Mouse (Mus musculus): ENCODE results near the gene Dock2. TPM values are rescaled to one million over a fixed set of nuclear protein-coding genes. Genes with fewer than 3 reads are reported as not detected.

The Dock2 gene
- total RNA-seq, 2 experiments from 2014 or later: 2.5 to 4.1 TPM

DNA sequence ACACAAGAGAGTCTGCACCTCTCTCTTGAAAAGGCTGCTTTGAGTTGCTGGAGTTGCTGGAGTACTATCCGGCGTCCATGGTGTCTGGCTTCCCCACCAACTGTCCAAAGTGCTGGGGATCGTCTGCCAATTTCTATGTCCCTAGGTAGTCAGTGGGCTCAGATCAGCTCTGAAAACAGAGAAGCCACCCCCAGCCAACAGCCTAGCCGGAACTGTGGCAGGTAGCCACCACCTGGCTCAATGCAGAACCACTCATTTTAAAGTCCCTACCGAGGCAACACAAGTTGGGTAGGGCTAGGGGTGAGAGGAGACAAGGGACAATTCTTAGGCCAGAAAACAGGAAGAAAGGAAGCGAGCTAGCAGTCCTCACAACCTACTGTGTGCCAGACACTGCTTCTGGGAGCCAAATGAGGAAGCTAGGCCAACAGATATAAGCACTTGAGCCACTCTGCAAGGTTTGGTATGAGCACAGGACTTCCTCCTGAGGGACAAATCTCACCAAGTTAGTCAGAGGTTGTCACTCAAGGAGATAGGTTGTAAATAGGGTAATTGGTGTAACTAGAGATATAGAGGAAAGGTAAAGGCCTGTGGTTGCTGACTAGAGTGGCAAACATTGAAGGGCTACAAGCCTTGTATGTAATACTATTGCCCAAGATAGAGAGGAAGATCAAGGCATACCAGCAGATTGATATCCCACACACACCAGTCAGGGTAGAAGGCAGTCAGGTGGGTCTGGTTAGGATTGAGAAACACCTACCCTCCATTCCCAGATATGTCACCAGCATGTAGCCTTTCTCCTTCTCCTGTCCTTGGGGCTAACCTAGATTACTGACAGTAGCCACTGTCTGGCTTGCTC lies 394.2 kb downstream of the Dock2 start:
- intact Hi-C loops (cut with DNase I): no loop called here
- DNase-seq (ENCODE audit: low spot score in 2 of 2): no peak

DNA sequence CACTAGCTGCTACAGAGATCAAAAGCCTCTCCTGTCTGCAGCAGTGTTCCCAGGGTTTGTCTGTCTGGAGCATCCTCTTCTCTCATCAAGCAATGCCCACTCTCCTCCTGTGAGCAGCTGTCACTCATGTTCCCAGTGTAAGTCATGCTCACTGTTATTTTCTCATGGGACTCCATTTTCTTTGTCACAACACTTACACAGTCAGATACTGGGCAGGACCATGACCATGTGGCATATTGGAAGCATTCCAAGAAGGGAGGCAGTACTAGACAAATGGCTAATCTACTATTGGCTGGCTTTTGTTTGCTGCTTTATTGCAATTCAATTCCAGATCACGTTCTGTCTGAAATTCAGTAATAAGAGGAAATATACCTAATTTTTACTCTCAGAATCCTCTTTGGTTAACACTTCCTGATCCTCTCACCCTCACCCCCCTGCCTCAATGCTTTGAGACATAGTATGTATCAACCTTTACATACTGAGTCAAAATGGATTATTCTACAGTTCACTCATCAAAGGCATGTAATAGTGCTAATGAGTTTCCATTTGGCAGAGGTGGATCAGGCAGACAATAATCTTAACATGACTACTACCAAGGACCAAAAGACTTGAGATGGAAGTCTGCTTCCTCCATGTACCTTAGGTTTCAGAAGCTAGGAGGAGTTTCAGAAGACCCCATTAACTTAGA lies 398.5 kb downstream of the Dock2 start:
- DNase-seq (ENCODE audit: low spot score in 2 of 2): no peak

DNA sequence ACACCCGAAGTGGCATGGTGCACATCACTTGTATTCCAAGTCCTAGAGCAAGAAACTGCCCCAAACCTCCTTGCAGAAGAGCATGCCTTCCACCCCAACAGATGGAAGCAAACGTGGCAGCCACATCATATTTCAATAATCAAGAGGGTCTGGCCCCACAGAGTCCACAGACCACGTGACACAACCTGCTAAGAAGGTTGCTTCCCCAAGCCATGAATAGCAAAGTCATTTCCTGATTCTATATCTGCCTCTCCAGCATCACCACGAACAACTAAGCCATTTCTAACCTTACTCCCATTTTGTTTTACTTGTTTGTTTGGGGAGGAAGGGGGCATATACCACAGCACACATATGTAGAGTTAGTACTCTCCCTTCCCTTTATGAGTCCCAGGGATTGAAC lies 399.5 kb downstream of the Dock2 start:
- no peak for DNase-seq (ENCODE audit: low spot score in 2 of 2)

More for the DNA sequence above, 398.5 kb downstream of the Dock2 start:
- intact Hi-C loops (cut with DNase I): no loop called here

GRCm38 (mm10) chr11:34383501-34383900 lies 400.2 kb downstream of the Dock2 start:
- DNase-seq (ENCODE audit: low spot score in 2 of 2): no peak
- intact Hi-C loops (cut with DNase I): no loop called here

More for the DNA sequence above, 399.5 kb downstream of the Dock2 start:
- intact Hi-C loops (cut with DNase I): no loop called here

DNA sequence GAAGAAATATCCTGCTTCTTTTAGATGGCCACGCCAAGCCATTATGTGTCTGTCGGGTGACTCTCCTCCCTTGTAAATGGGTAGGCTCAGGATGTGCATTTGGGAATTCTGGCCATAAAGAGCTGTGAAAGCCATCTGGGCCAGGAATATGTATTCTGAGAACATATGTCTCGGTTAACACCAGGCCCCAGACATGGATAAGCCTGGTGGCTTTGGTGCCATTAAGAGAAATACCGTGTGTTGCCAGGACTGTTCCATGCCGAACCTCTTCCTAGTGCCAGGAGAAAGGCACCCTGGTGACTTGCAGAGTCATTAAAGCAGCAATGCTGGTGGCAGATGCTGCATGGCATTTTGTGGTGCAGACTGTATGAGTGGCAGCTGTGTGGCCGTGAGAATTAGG lies 406.0 kb downstream of the Dock2 start:
- DNase-seq (ENCODE audit: low spot score in 2 of 2): no peak
- intact Hi-C loops (cut with DNase I): no loop called here

DNA sequence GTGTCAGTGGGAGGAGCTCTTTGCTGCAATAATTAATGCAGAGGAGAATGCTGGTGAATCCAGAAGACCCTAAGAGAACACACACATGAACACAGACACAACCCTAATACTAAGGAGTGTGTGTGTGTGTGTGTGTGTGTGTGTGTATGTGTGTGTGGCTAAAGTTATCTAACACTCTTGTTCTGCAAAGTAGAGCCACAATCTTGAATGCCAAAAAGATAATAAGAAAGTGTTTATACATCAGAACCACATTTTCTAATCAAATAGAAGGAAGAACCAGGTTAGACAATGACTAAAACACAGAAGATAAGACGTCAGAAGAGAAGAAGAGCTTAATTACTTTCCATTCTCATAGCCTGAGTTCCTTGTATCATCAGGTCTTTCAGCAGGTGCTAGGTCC lies 408.1 kb downstream of the Dock2 start:
- intact Hi-C loops (cut with DNase I): no loop called here
- DNase-seq (ENCODE audit: low spot score in 2 of 2): no peak

DNA sequence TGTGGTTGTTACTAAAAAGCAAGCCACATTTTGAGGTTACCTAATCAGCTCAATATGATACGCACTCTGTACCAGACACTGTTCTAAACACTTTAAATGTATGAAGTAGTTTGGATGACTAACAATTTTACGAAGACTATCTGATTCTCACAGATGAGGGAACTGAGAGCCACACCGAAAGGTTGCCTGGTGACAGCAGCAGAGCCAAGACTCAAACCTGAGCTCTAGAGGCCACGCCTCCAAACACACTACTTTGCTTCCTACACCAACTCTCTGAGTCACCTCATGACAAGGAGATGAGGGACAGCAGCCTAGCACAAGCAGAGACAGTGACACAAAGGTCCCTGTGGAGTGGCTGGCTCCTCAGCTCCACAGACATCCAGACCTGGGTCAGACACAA lies 411.5 kb downstream of the Dock2 start:
- no peak for DNase-seq (ENCODE audit: low spot score in 2 of 2)
- intact Hi-C loops (cut with DNase I): no loop called here

DNA sequence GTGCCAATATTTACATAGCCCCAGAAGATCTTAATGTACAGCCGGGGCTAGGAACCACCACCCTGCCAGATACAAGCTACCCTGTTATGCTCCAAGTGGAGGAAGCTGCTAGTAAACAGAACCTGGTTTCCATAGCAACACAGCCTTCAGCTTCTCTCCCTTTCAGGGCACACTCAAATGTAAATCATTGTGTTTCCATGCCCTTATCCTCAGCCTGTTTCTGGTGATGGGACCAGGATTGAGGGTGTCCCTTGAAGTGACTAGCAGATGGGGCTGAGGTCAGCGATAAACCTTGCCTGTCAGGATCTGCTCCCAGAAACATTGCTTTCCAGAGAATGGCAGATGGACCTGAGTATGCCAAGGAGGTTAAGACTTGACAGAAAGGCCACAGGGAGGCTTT lies 427.6 kb downstream of the Dock2 start:
- intact Hi-C loops (cut with DNase I): no loop called here
- DNase-seq (ENCODE audit: low spot score in 2 of 2): no peak

DNA sequence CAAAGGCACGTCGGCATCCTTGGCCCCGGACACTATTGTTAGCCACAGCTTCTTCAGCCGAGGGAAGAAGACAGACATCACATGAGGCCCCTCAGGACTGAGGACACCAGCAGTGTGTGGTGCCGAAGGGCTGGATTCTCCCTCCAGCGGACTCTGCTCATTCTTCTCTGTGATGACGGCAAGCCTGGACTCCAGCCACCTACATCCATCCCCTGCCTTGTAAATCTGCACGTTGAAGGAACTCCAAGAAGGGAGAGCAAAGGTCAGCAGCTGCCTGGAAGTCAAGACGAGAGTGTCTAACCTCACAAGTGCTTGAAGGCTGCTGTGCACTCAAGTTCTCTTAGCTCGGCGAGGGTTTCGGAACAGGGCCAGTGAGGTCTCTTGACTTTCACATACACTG lies 428.3 kb downstream of the Dock2 start:
- intact Hi-C loops (cut with DNase I): no loop called here

GRCm38 (mm10) chr11:34349453-34350056 lies 434.1 kb downstream of the Dock2 start:
- intact Hi-C loops (cut with DNase I): no loop called here
- DNase-seq (ENCODE audit: low spot score in 2 of 2): no peak

More for the DNA sequence above, 428.3 kb downstream of the Dock2 start:
- no peak for DNase-seq (ENCODE audit: low spot score in 2 of 2)

DNA sequence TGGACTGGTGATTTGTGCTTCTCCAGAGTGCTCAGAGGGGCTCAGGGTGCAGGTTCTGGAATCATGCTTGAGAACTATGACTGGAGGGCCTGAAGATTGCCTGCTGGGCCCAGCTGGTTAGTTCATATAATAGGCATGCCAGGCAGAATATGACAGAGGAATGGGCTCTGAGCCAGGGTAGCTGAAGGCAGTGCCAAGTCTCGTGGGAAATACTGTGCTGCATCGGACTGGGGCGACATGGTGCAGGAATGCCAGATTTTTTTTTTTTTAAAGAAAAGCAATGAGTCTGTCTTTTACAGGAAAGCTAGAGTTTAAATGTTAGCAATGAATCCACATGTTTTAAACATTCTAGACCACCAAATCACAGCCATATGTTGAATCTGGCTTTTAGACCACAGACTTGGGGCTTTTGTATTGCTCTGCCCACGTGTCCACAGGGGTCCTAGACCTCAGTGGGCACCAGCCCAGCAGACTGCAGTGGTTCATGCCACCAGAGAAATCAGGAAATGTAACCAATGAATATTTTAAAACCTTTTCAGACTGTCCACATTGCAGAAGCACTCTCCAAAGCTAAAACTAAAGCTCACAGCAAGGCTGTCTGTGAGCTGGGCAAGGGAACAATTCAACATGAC lies 435.3 kb downstream of the Dock2 start:
- peak; percentile 30 to 48 for DNase-seq (ENCODE audit: low spot score in 2 of 2)
- intact Hi-C loops (cut with DNase I): no loop called here

DNA sequence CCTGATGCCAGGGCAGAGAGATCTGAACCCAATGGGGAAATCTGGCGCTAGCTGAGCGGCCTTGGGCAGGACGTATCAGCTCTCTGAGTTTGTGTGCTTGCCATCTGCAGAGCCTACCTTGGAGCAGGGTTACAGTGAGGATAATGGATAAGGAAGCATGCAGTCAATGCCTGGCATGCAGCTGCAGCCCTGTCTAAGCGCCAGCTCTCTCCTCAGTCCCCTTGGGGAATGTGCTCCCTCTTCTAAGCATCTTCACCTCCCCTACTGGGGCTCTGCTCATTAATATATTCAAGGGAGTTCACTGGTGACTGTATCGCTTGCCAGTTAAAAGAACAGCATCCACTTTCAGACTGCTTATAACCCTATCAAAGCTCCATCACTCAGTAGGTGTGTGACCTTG lies 439.4 kb downstream of the Dock2 start:
- intact Hi-C loops (cut with DNase I): no loop called here
- no peak for DNase-seq (ENCODE audit: low spot score in 2 of 2)

GRCm38 (mm10) chr11:34343742-34344307 lies 439.9 kb downstream of the Dock2 start:
- intact Hi-C loops (cut with DNase I): no loop called here
- no peak for DNase-seq (ENCODE audit: low spot score in 2 of 2)

DNA sequence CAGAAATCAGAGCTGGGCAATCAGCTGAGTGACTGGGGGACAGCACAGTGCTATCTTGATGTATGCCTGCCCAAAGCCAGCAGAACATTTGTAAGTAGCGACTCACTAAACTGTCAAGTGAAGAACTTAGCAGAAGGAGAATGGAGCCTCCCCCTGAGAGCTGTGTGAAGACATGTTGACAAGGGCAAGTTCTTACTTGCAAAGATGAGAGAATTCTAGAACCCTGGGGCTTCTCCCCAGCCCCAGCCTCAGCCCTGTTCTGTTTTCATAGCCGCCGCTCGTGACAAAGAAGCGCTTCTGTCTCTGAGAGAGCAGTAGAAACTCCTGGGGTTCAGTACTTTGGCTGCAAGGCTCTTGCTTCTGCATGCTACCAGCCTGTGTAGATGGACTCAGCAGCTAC lies 444.0 kb downstream of the Dock2 start:
- intact Hi-C loops (cut with DNase I): no loop called here
- no peak for DNase-seq (ENCODE audit: low spot score in 2 of 2)

DNA sequence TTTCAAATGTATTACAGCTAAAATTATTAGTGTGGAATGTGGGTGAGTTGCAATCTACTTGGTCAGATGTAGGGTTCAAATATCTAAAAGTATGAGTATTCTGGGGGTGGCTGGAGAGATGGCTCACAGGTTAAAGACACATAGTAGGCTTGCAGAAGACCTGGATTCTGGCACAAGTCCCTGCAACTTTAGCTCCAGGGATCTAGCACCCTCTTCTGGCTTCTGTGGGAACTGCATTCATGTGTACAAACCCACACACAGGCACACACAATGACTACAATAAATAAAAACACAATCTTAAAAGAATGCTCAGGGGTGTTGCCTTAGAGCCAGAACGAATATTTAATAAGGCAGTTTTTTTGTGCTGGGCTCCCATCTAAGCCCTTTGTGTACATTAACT lies 445.8 kb downstream of the Dock2 start:
- no peak for DNase-seq (ENCODE audit: low spot score in 2 of 2)
- intact Hi-C loops (cut with DNase I): no loop called here

DNA sequence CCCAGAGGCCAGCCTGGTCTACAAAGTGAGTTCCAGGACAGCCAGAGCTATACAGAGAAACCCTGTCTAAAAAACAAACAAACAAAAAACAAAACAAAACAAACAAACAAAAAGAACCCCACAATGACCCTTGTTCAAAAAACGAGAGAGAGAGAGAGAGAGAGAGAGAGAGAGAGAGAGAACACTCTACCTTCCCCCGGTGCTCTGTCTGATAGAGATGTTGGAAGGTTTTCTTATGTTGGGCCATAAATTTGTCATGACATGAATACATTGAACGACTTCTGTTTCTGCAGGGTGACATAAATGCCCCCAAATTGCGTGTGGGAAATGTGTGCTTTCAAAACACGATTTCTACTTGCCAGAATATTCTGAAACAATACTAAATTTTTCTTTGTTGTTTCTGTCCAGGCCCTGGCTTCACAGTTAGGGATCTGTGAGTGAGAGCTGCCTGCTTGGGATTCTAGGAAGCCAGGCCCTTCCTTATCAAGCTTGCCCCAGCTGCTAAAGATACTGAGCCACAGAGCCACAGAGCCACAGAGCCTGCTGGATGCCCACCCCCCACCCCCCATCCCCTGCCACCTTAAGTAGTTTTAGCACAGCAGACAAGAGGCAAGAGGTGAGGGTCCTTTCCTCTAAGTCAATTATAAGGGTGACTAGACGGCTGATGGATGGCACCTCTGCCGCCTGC lies 451.2 kb downstream of the Dock2 start:
- intact Hi-C loops (cut with DNase I): no loop called here

GRCm38 (mm10) chr11:34323664-34324063 lies 460.0 kb downstream of the Dock2 start:
- intact Hi-C loops (cut with DNase I): no loop called here
- DNase-seq (ENCODE audit: low spot score in 2 of 2): no peak

More for the DNA sequence above, 451.2 kb downstream of the Dock2 start:
- no peak for DNase-seq (ENCODE audit: low spot score in 2 of 2)

DNA sequence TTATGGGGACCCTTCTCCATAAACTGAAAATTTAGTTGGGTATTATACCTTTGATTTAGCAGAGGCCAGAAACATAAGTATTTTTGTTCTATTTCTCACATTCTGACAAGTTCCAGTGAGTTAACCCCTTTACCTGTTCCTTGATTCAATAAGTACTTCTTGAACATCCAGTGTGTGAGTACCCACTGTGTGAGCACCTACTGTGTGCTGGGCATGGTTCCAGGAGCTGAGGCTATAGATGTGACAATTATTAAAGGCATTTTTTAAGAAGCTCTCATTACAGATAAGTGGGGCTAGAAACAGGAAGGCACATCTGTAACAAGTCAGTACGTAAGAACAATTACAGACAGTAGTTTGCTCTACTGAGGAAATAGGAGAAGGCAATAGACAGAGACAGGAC lies 464.4 kb downstream of the Dock2 start:
- intact Hi-C loops (cut with DNase I): loop anchor here (5.0 kb wide), 1 partner anchor 103 kb away; no protein-coding TSS in a partner anchor
- no peak for DNase-seq (ENCODE audit: low spot score in 2 of 2)

- intact Hi-C loops (cut with DNase I): loop anchor here (5.0 kb wide), 1 partner anchor 105 kb away; no protein-coding TSS in a partner anchor
- DNase-seq (ENCODE audit: low spot score in 2 of 2): peak; percentile 15 to 23
Measured at GRCm38 (mm10) chr11:34317001-34317400, 466.7 kb downstream of the Dock2 start.

All from left cerebral cortex, postnatal 36 days (tissue).